Mouse (Mus musculus): ENCODE data around the gene Neo1. TPM values are rescaled to one million over a fixed set of nuclear protein-coding genes. Genes with fewer than 3 reads are reported as not detected.
"Not testable (repeated sequence)": the region's sequence is repeated elsewhere in the genome, so short reads cannot be mapped to it uniquely, and the experiment has no call there.

The Neo1 gene
- polyA plus RNA-seq, 1 experiment from 2014 or later = 5.3 TPM

DNA sequence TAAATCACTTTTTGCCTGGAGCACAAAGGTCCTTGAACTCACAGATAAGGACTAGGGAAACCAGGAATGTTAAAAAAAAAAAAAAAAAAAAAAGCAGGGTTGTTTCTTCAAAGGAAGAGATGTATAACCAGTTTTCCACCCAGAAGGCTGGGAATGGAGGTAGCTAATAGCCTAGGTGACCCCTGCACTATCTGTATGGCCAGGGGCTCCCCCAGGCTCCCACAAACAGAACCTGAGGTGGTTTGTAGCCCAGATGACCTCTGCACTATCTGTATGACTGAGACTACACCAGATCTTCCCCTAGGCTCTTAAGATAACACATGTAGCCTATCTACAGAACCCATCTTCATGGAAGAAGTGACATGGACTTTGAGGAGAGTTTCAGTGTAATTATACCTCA lies 5.6 kb upstream of the Neo1 start:
- peaks cover 21% of the 10 kb centered on the region for H3K27me3 ChIP-seq (replicated peaks)
- H3K9ac ChIP-seq = no peak overlapping the region
- no peaks in the 10 kb centered on the region for H3K9me3 ChIP-seq (replicated peaks)
- H3K4me3 ChIP-seq = no peak overlapping the region
- H3K4me2 ChIP-seq = no peak overlapping the region
- H3K4me1 ChIP-seq = no peaks in the 10 kb centered on the region
- H3K36me3 ChIP-seq = no peaks in the 10 kb centered on the region
- no peak for ATAC-seq
- no peak overlapping the region for H3K27ac ChIP-seq

DNA sequence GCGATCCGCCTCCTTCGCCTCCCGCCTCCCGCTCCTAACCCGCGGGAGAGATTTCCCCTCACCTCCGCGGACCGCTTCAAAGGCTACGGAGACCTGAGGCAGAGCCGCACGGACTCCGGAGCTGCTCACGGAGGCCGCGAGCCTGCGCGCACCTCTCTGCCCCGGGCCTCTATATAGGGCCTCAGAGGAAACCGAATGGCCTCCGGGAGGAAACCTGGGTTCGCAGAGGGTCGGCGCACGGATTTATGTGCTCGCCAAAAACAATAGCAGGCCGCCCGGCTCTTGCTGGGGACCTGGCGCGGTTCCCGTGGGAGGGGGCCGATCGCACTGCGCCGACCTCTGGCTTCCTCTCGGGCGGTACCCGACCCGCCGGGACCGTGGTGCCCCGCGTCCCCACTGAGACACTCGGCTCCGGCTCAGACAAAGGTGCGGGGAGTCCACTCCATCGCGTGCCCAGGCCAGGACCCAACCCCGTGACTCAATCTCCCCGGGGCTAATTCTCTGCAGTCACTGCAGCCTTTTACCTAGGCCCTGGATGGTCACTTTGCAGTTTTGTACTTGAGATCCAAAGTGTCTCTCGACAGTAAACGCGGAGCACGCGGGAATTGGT lies 596 bp upstream of the Neo1 start:
- peak overlapping the region; percentile 75 for H3K4me2 ChIP-seq
- peaks cover 9% of the 10 kb centered on the region; the same call in 1 of the 2 replicates for H3K4me1 ChIP-seq
- peaks cover 55% of the 10 kb centered on the region for H3K27me3 ChIP-seq (replicated peaks)
- H3K36me3 ChIP-seq = no peaks in the 10 kb centered on the region
- H3K27ac ChIP-seq = peak overlapping the region; percentile 82
- H3K9ac ChIP-seq = peak overlapping the region; percentile 60
- under 1% methylated on average over 55 of the region's 56 CpGs for WGBS (ENCODE audit: insufficient replicate concordance)
- H3K4me3 ChIP-seq = peak overlapping the region; percentile 64
- ATAC-seq = peak; percentile 42
- no peaks in the 10 kb centered on the region for H3K9me3 ChIP-seq (replicated peaks)

DNA sequence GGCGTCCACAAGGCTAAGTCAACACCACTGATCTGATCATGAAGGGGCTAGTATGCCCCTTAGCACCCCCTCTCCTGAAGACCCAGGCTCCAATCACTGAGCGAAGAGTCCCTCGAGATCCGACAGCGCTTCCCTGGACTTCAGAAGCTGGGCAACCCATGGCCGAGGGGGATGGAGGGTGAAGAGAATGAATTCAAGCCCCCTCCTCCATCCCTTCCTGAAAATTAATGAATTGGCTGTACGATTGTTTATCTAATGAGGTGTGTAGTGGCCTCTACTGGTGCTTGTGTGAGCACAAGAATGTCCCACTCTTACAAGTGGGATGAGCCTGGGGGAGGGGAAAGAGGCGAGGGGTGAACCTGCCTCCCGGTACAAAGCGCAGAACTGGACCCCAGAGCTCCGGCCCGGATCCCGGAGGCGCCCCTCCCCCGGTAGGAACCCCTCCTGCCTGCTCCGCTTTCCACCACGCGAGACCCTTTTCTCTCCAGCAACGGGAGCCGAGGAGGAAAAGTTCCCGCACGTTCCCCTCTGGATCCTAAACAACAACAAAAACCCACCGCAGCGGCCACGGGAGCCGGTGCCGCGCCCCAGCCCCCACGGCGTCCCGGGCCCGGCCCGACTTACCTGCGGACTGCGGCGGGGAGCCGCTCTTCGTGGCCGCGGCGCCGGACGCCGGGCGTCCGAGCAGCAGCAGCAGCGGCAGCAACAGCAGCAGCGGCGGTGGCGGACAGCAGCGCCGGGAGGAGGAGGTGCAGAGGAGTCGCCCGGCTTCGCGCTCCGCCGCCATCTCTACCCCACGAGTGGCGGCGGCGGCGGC lies 691 bp downstream of the Neo1 start:
- Histone ChIP-seq H3K4me1 (peaks cover 9% of the 10 kb centered on the region; the same call in 1 of the 2 replicates), H3K4me3 (peak overlapping the region; percentile 64), H3K27me3 (replicated peaks) (peaks cover 55% of the 10 kb centered on the region), H3K9me3 (replicated peaks) (no peaks in the 10 kb centered on the region), H3K9ac (peak overlapping the region; percentile 60), H3K27ac (peak overlapping the region; percentile 82), H3K36me3 (no peaks in the 10 kb centered on the region), H3K4me2 (peak overlapping the region; percentile 75)
- WGBS (ENCODE audit: insufficient replicate concordance) = 4% methylated on average over 55 of the region's 63 CpGs
- ATAC-seq = 0 out of 2 replicates have a peak, but pooled peaks have one; percentile 8

- Histone ChIP-seq H3K4me1 (peaks cover 9% of the 10 kb centered on the region; the same call in 1 of the 2 replicates), H3K27me3 (replicated peaks) (peaks cover 53% of the 10 kb centered on the region), H3K9me3 (replicated peaks) (no peaks in the 10 kb centered on the region), H3K4me2 (peak overlapping the region; percentile 75), H3K9ac (no peak overlapping the region), H3K27ac (no peak overlapping the region), H3K36me3 (no peaks in the 10 kb centered on the region), H3K4me3 (no peak overlapping the region)
- WGBS (ENCODE audit: insufficient replicate concordance) = 40% methylated on average over 5 of the region's 5 CpGs
- ATAC-seq = no peak
These were observed 1.4 kb downstream of the Neo1 start for GRCm38 (mm10) chr9:59034836-59035235.

- no peak for ATAC-seq
- peaks cover 9% of the 10 kb centered on the region; the same call in 1 of the 2 replicates for H3K4me1 ChIP-seq
- no peak overlapping the region for H3K27ac ChIP-seq
- peaks cover 42% of the 10 kb centered on the region for H3K27me3 ChIP-seq (replicated peaks)
- H3K4me3 ChIP-seq = no peak overlapping the region
- no peak overlapping the region for H3K9ac ChIP-seq
- H3K36me3 ChIP-seq = no peaks in the 10 kb centered on the region
- WGBS (ENCODE audit: insufficient replicate concordance) = 35% methylated on average over 3 of the region's 3 CpGs
- H3K9me3 ChIP-seq (replicated peaks) = no peaks in the 10 kb centered on the region
- H3K4me2 ChIP-seq = no peak overlapping the region
These were observed 2.7 kb downstream of the Neo1 start for GRCm38 (mm10) chr9:59033492-59033891.

- 53% methylated on average over 4 of the region's 4 CpGs for WGBS (ENCODE audit: insufficient replicate concordance)
- ATAC-seq = no peak
These were observed 11.9 kb downstream of the Neo1 start for GRCm38 (mm10) chr9:59024245-59024844.

GRCm38 (mm10) chr9:59016060-59016719 lies 20.1 kb downstream of the Neo1 start:
- 58% methylated on average over 3 of the region's 3 CpGs for WGBS (ENCODE audit: insufficient replicate concordance)
- no peaks in the 10 kb centered on the region for H3K36me3 ChIP-seq
- no peak overlapping the region for H3K27ac ChIP-seq
- H3K9ac ChIP-seq = no peak overlapping the region
- H3K9me3 ChIP-seq (replicated peaks) = no peaks in the 10 kb centered on the region
- H3K4me2 ChIP-seq = no peak overlapping the region
- no peaks in the 10 kb centered on the region for H3K27me3 ChIP-seq (replicated peaks)
- no peaks in the 10 kb centered on the region for H3K4me1 ChIP-seq
- no peak for ATAC-seq
- no peak overlapping the region for H3K4me3 ChIP-seq

More at GRCm38 (mm10) chr9:59024245-59024844, 11.9 kb downstream of the Neo1 start:
- H3K4me3 ChIP-seq = no peak overlapping the region
- no peaks in the 10 kb centered on the region for H3K27me3 ChIP-seq (replicated peaks)
- no peak overlapping the region for H3K27ac ChIP-seq
- H3K4me1 ChIP-seq = no peaks in the 10 kb centered on the region
- H3K36me3 ChIP-seq = no peaks in the 10 kb centered on the region
- no peak overlapping the region for H3K9ac ChIP-seq
- H3K4me2 ChIP-seq = no peak overlapping the region
- H3K9me3 ChIP-seq (replicated peaks) = no peaks in the 10 kb centered on the region

- no peak for ATAC-seq
- Histone ChIP-seq H3K36me3 (no peaks in the 10 kb centered on the region), H3K9ac (no peak overlapping the region), H3K4me3 (no peak overlapping the region), H3K27me3 (replicated peaks) (no peaks in the 10 kb centered on the region), H3K9me3 (replicated peaks) (no peaks in the 10 kb centered on the region), H3K4me1 (no peaks in the 10 kb centered on the region), H3K27ac (no peak overlapping the region), H3K4me2 (no peak overlapping the region)
- 13% methylated on average over 2 of the region's 2 CpGs for WGBS (ENCODE audit: insufficient replicate concordance)
These were observed 22.9 kb downstream of the Neo1 start for GRCm38 (mm10) chr9:59013365-59013764.

GRCm38 (mm10) chr9:58989255-58989928 lies 46.8 kb downstream of the Neo1 start:
- Histone ChIP-seq H3K9me3 (replicated peaks) (no peaks in the 10 kb centered on the region), H3K4me2 (no peak overlapping the region), H3K4me1 (no peaks in the 10 kb centered on the region), H3K9ac (no peak overlapping the region), H3K27me3 (replicated peaks) (no peaks in the 10 kb centered on the region), H3K36me3 (no peaks in the 10 kb centered on the region), H3K27ac (no peak overlapping the region), H3K4me3 (no peak overlapping the region)
- 55% methylated on average over 5 of the region's 5 CpGs for WGBS (ENCODE audit: insufficient replicate concordance)
- no peak for ATAC-seq

GRCm38 (mm10) chr9:58979034-58979433 lies 57.2 kb downstream of the Neo1 start:
- Histone ChIP-seq H3K9ac (no peak overlapping the region), H3K4me2 (no peak overlapping the region), H3K27ac (no peak overlapping the region), H3K9me3 (replicated peaks) (no peaks in the 10 kb centered on the region), H3K4me3 (no peak overlapping the region), H3K27me3 (replicated peaks) (no peaks in the 10 kb centered on the region), H3K4me1 (no peaks in the 10 kb centered on the region), H3K36me3 (no peaks in the 10 kb centered on the region)
- no peak for ATAC-seq
- WGBS (ENCODE audit: insufficient replicate concordance) = 73% methylated on average over 15 of the region's 15 CpGs

GRCm38 (mm10) chr9:58971154-58971553 lies 65.1 kb downstream of the Neo1 start:
- WGBS (ENCODE audit: insufficient replicate concordance) = 51% methylated on average over 2 of the region's 2 CpGs
- not testable (repeated sequence) for H3K27me3 ChIP-seq (replicated peaks); ATAC-seq; H3K27ac ChIP-seq; H3K4me2 ChIP-seq; H3K4me1 ChIP-seq; H3K9me3 ChIP-seq (replicated peaks); H3K9ac ChIP-seq; H3K36me3 ChIP-seq; H3K4me3 ChIP-seq
